Mouse (Mus musculus) megakaryocyte, embryonic 14.5 days (primary cell): Measurements from ENCODE around the gene Hist1h2be. TPM values are rescaled to one million over a fixed set of nuclear protein-coding genes. Genes with fewer than 3 reads are reported as not detected.

Experiments used
- H3K27me3 ChIP-seq: replicated peaks from 2 replicates; pipeline ENCODE3; 2012; ENCODE audit warnings: inconsistent platforms
- H3K36me3 ChIP-seq: replicated peaks from 2 replicates; pipeline ENCODE3; 2012; ENCODE audit warnings: low read length, inconsistent platforms, mixed read lengths
- H3K4me1 ChIP-seq: 2 replicates; pipeline ENCODE4 v1.6.1; 2012; ENCODE audit warnings: inconsistent platforms
- H3K4me3 ChIP-seq: replicated peaks from 2 replicates; pipeline ENCODE3; 2012; ENCODE audit warnings: moderate library complexity, mild to moderate bottlenecking, inconsistent platforms
- H3K9me3 ChIP-seq: 2 replicates; pipeline ENCODE4 v1.6.1; 2012; ENCODE audit warnings: inconsistent platforms
- FLI1 ChIP-seq: IDR thresholded peaks from 2 replicates; pipeline ENCODE4 v1.6.1; 2012; ENCODE audit warnings: low read length, inconsistent platforms, mixed read lengths
- GATA1 ChIP-seq: IDR thresholded peaks from 3 replicates; pipeline ENCODE4 v1.6.1; 2012; ENCODE audit warnings: mixed read lengths, low read length, inconsistent platforms, borderline replicate concordance
- polyA plus RNA-seq: library from polyadenylated mRNA; stranded (reverse); fragments of >175 nt; gene quantifications from 2 replicates; pipeline ENCODE4 v1.2.3, GENCODE M21; 2012; ENCODE audit warnings: low replicate concordance; ENCODE audit not compliant: insufficient read depth

Hist1h2be gene
- polyA plus RNA-seq, 1 experiment: 1.9 TPM

GRCm38 (mm10) chr13:23610393-23610792 lies 10.5 kb downstream of the Hist1h2be start:
- peaks cover 25% of the 10 kb centered on the region for H3K4me1 ChIP-seq
- H3K36me3 ChIP-seq: peaks cover 5% of the 10 kb centered on the region
- H3K27me3 ChIP-seq: no peaks in the 10 kb centered on the region
- no peak overlapping the region for H3K4me3 ChIP-seq
- no peaks in the 10 kb centered on the region for H3K9me3 ChIP-seq
- TF ChIP-seq GATA1: no peak
- no peak for TF ChIP-seq FLI1

GRCm38 (mm10) chr13:23609844-23610243 lies 11.1 kb downstream of the Hist1h2be start:
- Histone ChIP-seq H3K36me3 (peaks cover 5% of the 10 kb centered on the region), H3K9me3 (no peaks in the 10 kb centered on the region), H3K27me3 (no peaks in the 10 kb centered on the region), H3K4me3 (no peak overlapping the region), H3K4me1 (peaks cover 29% of the 10 kb centered on the region)
- TF ChIP-seq GATA1: no peak
- no peak for TF ChIP-seq FLI1

GRCm38 (mm10) chr13:23609209-23609608 lies 11.7 kb downstream of the Hist1h2be start:
- Histone ChIP-seq H3K4me1 (peaks cover 36% of the 10 kb centered on the region), H3K36me3 (peaks cover 5% of the 10 kb centered on the region), H3K27me3 (no peaks in the 10 kb centered on the region), H3K4me3 (peak overlapping the region; percentile 62), H3K9me3 (no peaks in the 10 kb centered on the region)
- TF ChIP-seq FLI1 (no peak), GATA1 (no peak)

GRCm38 (mm10) chr13:23605052-23605451 lies 15.9 kb downstream of the Hist1h2be start:
- Histone ChIP-seq H3K4me3 (no peak overlapping the region), H3K27me3 (no peaks in the 10 kb centered on the region), H3K4me1 (peaks cover 38% of the 10 kb centered on the region), H3K9me3 (no peaks in the 10 kb centered on the region), H3K36me3 (no peaks in the 10 kb centered on the region)
- TF ChIP-seq FLI1: no peak
- no peak for TF ChIP-seq GATA1

GRCm38 (mm10) chr13:23604452-23604851 lies 16.5 kb downstream of the Hist1h2be start:
- H3K36me3 ChIP-seq: no peaks in the 10 kb centered on the region
- H3K4me1 ChIP-seq: peaks cover 32% of the 10 kb centered on the region
- H3K4me3 ChIP-seq: no peak overlapping the region
- TF ChIP-seq GATA1: no peak
- no peak for TF ChIP-seq FLI1
- H3K9me3 ChIP-seq: no peaks in the 10 kb centered on the region
- no peaks in the 10 kb centered on the region for H3K27me3 ChIP-seq

GRCm38 (mm10) chr13:23603182-23603699 lies 17.7 kb downstream of the Hist1h2be start:
- no peaks in the 10 kb centered on the region for H3K36me3 ChIP-seq
- TF ChIP-seq FLI1: no peak
- TF ChIP-seq GATA1: no peak
- H3K4me3 ChIP-seq: no peak overlapping the region
- no peaks in the 10 kb centered on the region for H3K27me3 ChIP-seq
- peaks cover 29% of the 10 kb centered on the region for H3K4me1 ChIP-seq
- H3K9me3 ChIP-seq: no peaks in the 10 kb centered on the region

GRCm38 (mm10) chr13:23597957-23598356 lies 23.0 kb downstream of the Hist1h2be start:
- H3K4me1 ChIP-seq: peaks cover 53% of the 10 kb centered on the region

GRCm38 (mm10) chr13:23595622-23596372 lies 25.1 kb downstream of the Hist1h2be start:
- TF ChIP-seq GATA1: no peak
- TF ChIP-seq FLI1: no peak
- H3K4me1 ChIP-seq: peaks cover 74% of the 10 kb centered on the region
- no peak overlapping the region for H3K4me3 ChIP-seq
- H3K27me3 ChIP-seq: no peaks in the 10 kb centered on the region
- H3K36me3 ChIP-seq: no peaks in the 10 kb centered on the region
- H3K9me3 ChIP-seq: no peaks in the 10 kb centered on the region

More at GRCm38 (mm10) chr13:23597957-23598356, 23.0 kb downstream of the Hist1h2be start:
- no peaks in the 10 kb centered on the region for H3K9me3 ChIP-seq
- TF ChIP-seq FLI1: no peak
- no peak for TF ChIP-seq GATA1
- H3K4me3 ChIP-seq: no peak overlapping the region
- no peaks in the 10 kb centered on the region for H3K36me3 ChIP-seq
- no peaks in the 10 kb centered on the region for H3K27me3 ChIP-seq

GRCm38 (mm10) chr13:23595185-23595584 lies 25.7 kb downstream of the Hist1h2be start:
- H3K27me3 ChIP-seq: no peaks in the 10 kb centered on the region
- H3K9me3 ChIP-seq: no peaks in the 10 kb centered on the region
- H3K4me3 ChIP-seq: no peak overlapping the region
- peaks cover 79% of the 10 kb centered on the region for H3K4me1 ChIP-seq
- TF ChIP-seq FLI1: no peak
- TF ChIP-seq GATA1: no peak
- H3K36me3 ChIP-seq: no peaks in the 10 kb centered on the region

- Histone ChIP-seq H3K4me3 (peak overlapping the region; percentile 46), H3K36me3 (no peaks in the 10 kb centered on the region), H3K9me3 (no peaks in the 10 kb centered on the region), H3K4me1 (peaks cover 91% of the 10 kb centered on the region), H3K27me3 (no peaks in the 10 kb centered on the region)
- TF ChIP-seq FLI1 (no peak), GATA1 (no peak; the same call in 2 of the 3 replicates)
Observed at GRCm38 (mm10) chr13:23593051-23593770, 27.7 kb downstream of the Hist1h2be start.
